Mouse (Mus musculus) liver, embryonic 11.5 days (tissue): ENCODE results near the gene Rab42. TPM values are rescaled to one million over a fixed set of nuclear protein-coding genes. Genes with fewer than 3 reads are reported as not detected.
"Not testable (repeated sequence)": the region's sequence is repeated elsewhere in the genome, so short reads cannot be mapped to it uniquely, and the experiment has no call there.

ENCODE experiments used
- ATAC-seq: fragments of 200-750 bp; cut with Nextera tagmentation; replicated peaks from 2 replicates; pipeline ENCODE4 v1.8.0; 2017; ENCODE audit warnings: moderate number of reproducible peaks, mild to moderate bottlenecking, moderate TSS enrichment, moderate library complexity; ENCODE audit not compliant: low FRiP score
- DNase-seq: peaks from one replicate; pipeline ENCODE4 v3.0.0-alpha.2; 2017; ENCODE audit warnings: low spot score
- H3K27ac ChIP-seq: fragments of 300-500 bp; sonication (generic); 2 replicates; pipeline ENCODE4 v1.5.1; 2014; ENCODE audit warnings: mild to moderate bottlenecking, low read depth, low read length, control low read depth
- H3K27me3 ChIP-seq: fragments of 300-500 bp; sonication (generic); replicated peaks from 2 replicates; pipeline ENCODE4 v1.6.1; 2014; ENCODE audit warnings: low read length, mixed read lengths; ENCODE audit not compliant: control insufficient read depth, insufficient read depth
- H3K36me3 ChIP-seq: fragments of 300-500 bp; sonication (generic); 2 replicates; pipeline ENCODE4 v1.6.1; 2014; ENCODE audit warnings: mild to moderate bottlenecking, low read length, moderate library complexity, mixed read lengths; ENCODE audit not compliant: control insufficient read depth, insufficient read depth
- H3K4me1 ChIP-seq: fragments of 300-500 bp; sonication (generic); replicated peaks from 2 replicates; pipeline ENCODE4 v1.6.1; 2014; ENCODE audit warnings: low read length, mixed read lengths; ENCODE audit not compliant: control insufficient read depth, insufficient read depth
- H3K4me2 ChIP-seq: fragments of 300-500 bp; sonication (generic); 2 replicates; pipeline ENCODE4 v1.6.1; 2014; ENCODE audit warnings: mild to moderate bottlenecking, control low read depth, moderate library complexity
- H3K4me3 ChIP-seq: fragments of 300-500 bp; sonication (generic); 2 replicates; pipeline ENCODE4 v1.5.1; 2014; ENCODE audit warnings: low read depth, low read length, control low read depth
- H3K9ac ChIP-seq: fragments of 300-500 bp; sonication (generic); 2 replicates; pipeline ENCODE4 v1.6.1; 2014; ENCODE audit warnings: low read depth, low read length, control low read depth
- H3K9me3 ChIP-seq: fragments of 300-500 bp; sonication (generic); 2 replicates; pipeline ENCODE4 v1.6.1; 2016; ENCODE audit warnings: low read length, inconsistent platforms, mixed read lengths; ENCODE audit not compliant: control insufficient read depth
- WGBS: fragments of 180-500 bp; shearing (Covaris S2); extraction: QIAGEN DNeasy Blood & Tissue Kit; methylation state at CpG from one replicate; pipeline ENCODE4 v1.1.7; 2014; 5-methylcytosine and 5-hydroxymethylcytosine counted together
- polyA plus RNA-seq: library from polyadenylated mRNA; unstranded; fragments of >200 nt; fragmentation: Nextera tagmentation; extraction: Ambion mirVana; gene quantifications from 2 replicates; pipeline ENCODE4 v1.2.1, GENCODE M21; 2014

The Rab42 gene
- polyA plus RNA-seq, 1 experiment from 2014 or later, result 1.5 TPM

GRCm38 (mm10) chr4:132295696-132296390 is 7.3 kb downstream of the Rab42 start:
- ATAC-seq (peak; percentile 53; the same call in 1 of the 2 replicates), DNase-seq (no peak)
- Histone ChIP-seq H3K27me3 (no peaks in the 10 kb centered on the region), H3K36me3 (peaks cover 11% of the 10 kb centered on the region), H3K9me3 (no peaks in the 10 kb centered on the region), H3K4me2 (no peak overlapping the region), H3K27ac (no peak overlapping the region), H3K4me1 (no peaks in the 10 kb centered on the region), H3K9ac (no peak overlapping the region), H3K4me3 (no peak overlapping the region)
- 52% methylated on average over 8 of the region's 8 CpGs for WGBS

DNA sequence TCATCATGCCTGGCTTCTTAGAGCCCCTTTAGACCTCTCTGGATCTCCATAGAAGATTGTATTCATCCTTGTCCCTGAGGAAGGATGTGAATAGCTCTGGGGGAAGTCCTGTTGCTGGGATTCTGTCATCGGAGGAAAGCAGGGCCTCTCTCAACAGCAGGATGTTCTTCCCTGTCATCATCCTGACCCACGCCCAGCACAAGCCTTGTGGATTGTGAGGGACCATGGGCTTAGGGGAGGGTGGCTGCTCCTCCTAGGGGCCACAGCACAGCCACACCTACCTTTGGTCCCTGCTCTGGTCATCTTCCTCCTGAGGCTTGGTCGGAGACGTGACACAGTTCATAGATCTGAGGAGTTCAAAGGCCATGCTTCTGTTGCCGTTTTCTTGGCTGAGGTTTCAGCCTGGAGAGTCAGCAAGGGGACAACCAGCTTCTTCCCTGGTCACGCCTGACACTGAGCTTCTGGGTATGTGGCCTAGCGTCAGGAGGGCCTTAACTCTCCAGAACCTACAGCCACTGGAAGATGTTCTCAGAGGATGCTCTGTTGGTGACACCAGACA is 9.4 kb downstream of the Rab42 start:
- ATAC-seq (no peak), DNase-seq (no peak)
- Histone ChIP-seq H3K4me2 (no peak overlapping the region), H3K27me3 (no peaks in the 10 kb centered on the region), H3K9ac (no peak overlapping the region), H3K27ac (no peak overlapping the region), H3K9me3 (no peaks in the 10 kb centered on the region), H3K4me3 (no peak overlapping the region), H3K36me3 (peaks cover 19% of the 10 kb centered on the region), H3K4me1 (no peaks in the 10 kb centered on the region)
- 86% methylated on average over 7 of the region's 7 CpGs for whole genome bisulfite sequencing

- H3K4me1 ChIP-seq, result no peaks in the 10 kb centered on the region
- peaks cover 19% of the 10 kb centered on the region for H3K36me3 ChIP-seq
- H3K4me3 ChIP-seq, result no peak overlapping the region
- DNase-seq (no peak), ATAC-seq (no peak)
- no peaks in the 10 kb centered on the region for H3K9me3 ChIP-seq
- no peak overlapping the region for H3K9ac ChIP-seq
- no peaks in the 10 kb centered on the region for H3K27me3 ChIP-seq
- H3K27ac ChIP-seq, result no peak overlapping the region
- WGBS, result 69% methylated on average over 4 of the region's 4 CpGs
- no peak overlapping the region for H3K4me2 ChIP-seq
Measured at GRCm38 (mm10) chr4:132292988-132293387, 10.2 kb downstream of the Rab42 start.

- H3K27ac ChIP-seq, result no peak overlapping the region
- H3K4me3 ChIP-seq, result no peak overlapping the region
- peaks cover 24% of the 10 kb centered on the region for H3K36me3 ChIP-seq
- WGBS, result 85% methylated on average over 12 of the region's 12 CpGs
- no peak overlapping the region for H3K4me2 ChIP-seq
- DNase-seq (no peak), ATAC-seq (no peak)
- H3K27me3 ChIP-seq, result no peaks in the 10 kb centered on the region
- no peaks in the 10 kb centered on the region for H3K9me3 ChIP-seq
- no peak overlapping the region for H3K9ac ChIP-seq
- no peaks in the 10 kb centered on the region for H3K4me1 ChIP-seq
Measured at GRCm38 (mm10) chr4:132291624-132292335, 11.4 kb downstream of the Rab42 start.

DNA sequence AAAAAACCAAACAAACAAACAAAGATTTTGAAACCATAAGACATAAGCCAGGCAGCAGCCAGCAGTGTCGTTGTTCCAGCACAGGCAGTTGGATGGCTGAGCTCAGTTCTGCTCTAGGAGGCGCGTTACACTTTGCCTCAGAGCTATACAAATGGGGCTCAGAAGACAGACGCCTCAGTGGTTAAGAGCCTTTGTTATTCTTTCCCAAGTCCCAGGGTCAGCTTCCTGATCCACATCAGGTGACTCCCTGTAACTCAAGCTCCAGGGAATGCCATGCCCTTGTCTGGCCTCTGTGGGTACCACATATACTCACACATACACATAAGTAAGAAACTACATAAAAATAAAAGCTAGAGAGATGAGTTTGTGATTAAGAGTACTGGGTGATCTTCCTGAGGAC is 12.1 kb downstream of the Rab42 start:
- DNase-seq (no peak), ATAC-seq (no peak)
- Histone ChIP-seq H3K9ac (no peak overlapping the region), H3K9me3 (no peaks in the 10 kb centered on the region; the same call in 1 of the 2 replicates), H3K4me2 (no peak overlapping the region), H3K4me1 (no peaks in the 10 kb centered on the region), H3K36me3 (peaks cover 29% of the 10 kb centered on the region), H3K27ac (no peak overlapping the region), H3K4me3 (no peak overlapping the region), H3K27me3 (no peaks in the 10 kb centered on the region)
- 95% methylated on average over 4 of the region's 4 CpGs for WGBS

- not testable (repeated sequence) for ATAC-seq, H3K9me3 ChIP-seq, H3K27ac ChIP-seq, H3K9ac ChIP-seq, H3K4me1 ChIP-seq, H3K4me3 ChIP-seq, H3K4me2 ChIP-seq, DNase-seq, H3K27me3 ChIP-seq
- H3K36me3 ChIP-seq, result peaks cover 38% of the 10 kb centered on the region
- 92% methylated on average over 2 of the region's 5 CpGs for WGBS
Measured at GRCm38 (mm10) chr4:132288840-132289239, 14.3 kb downstream of the Rab42 start.

GRCm38 (mm10) chr4:132275949-132276348 is 27.2 kb downstream of the Rab42 start:
- H3K27me3 ChIP-seq, result no peaks in the 10 kb centered on the region
- peak; percentile 69 for ATAC-seq
- 45% methylated on average over 3 of the region's 3 CpGs for WGBS
- peak overlapping the region; percentile 73 for H3K4me2 ChIP-seq
- H3K4me1 ChIP-seq, result peaks cover 11% of the 10 kb centered on the region
- H3K4me3 ChIP-seq, result peak overlapping the region; percentile 89
- peaks cover 4% of the 10 kb centered on the region; the same call in 1 of the 2 replicates for H3K36me3 ChIP-seq
- no peak for DNase-seq
- H3K9ac ChIP-seq, result peak overlapping the region; percentile 43
- H3K27ac ChIP-seq, result peak overlapping the region; percentile 82
- H3K9me3 ChIP-seq, result no peaks in the 10 kb centered on the region

- no peaks in the 10 kb centered on the region for H3K27me3 ChIP-seq
- H3K4me2 ChIP-seq, result peak within 1 kb of the TSS; percentile 73
- ATAC-seq, result peak; percentile 81
- H3K4me1 ChIP-seq, result peaks cover 14% of the 10 kb centered on the region
- no peaks in the 10 kb centered on the region for H3K36me3 ChIP-seq
- WGBS, result under 1% methylated on average over 48 of the region's 48 CpGs
- peak within 1 kb of the TSS; percentile 89 for H3K4me3 ChIP-seq
- no peaks in the 10 kb centered on the region for H3K9me3 ChIP-seq
- peak within 1 kb of the TSS; percentile 98 for H3K9ac ChIP-seq
- DNase-seq, result peak; percentile 96
- H3K27ac ChIP-seq, result peak within 1 kb of the TSS; percentile 97
Measured at GRCm38 (mm10) chr4:132274156-132274862, 28.9 kb downstream of the Rab42 start, which contains the start of gene Taf12. Gene Taf12, plus strand, starts transcription at chr4:132274375.
